Mouse (Mus musculus) heart, adult 2 months (tissue): ENCODE data around the gene Lipf.

Source experiments
- CTCF ChIP-seq: fragments of 200-600 bp; IDR thresholded peaks from 2 replicates; pipeline ENCODE4 v1.8.1; 2022; ENCODE audit warnings: antibody characterized with exemption, mild to moderate bottlenecking, moderate library complexity
- EP300 ChIP-seq: fragments of 200-500 bp; IDR thresholded peaks from 2 replicates; pipeline ENCODE4 v1.6.1; 2011; ENCODE audit warnings: low read depth, low read length, control low read depth; ENCODE audit not compliant: insufficient read depth

GRCm38 (mm10) chr19:33924099-33924498, 36.9 kb upstream of the Lipf start:
- TF ChIP-seq EP300 (no peak), CTCF (no peak)
